Comparison of ENCODE assay signal across 8 mouse cellular contexts in genomic region chr8:94600478-94600877, GRCm38 (mm10). TPM values are rescaled to one million over a fixed set of nuclear protein-coding genes. Genes with fewer than 3 reads are reported as not detected.
DNase-seq lines count a peak whose midpoint lies in the region; ATAC-seq and TF ChIP-seq lines count a peak whose summit lies in the region.

No protein-coding gene starts in this region.

- peak overlapping the region; percentile 97 for H3K4me2 ChIP-seq in lung, embryonic 14.5 days
- H3K4me2 ChIP-seq in embryonic facial prominence, embryonic 13.5 days, result peak overlapping the region; percentile 84
- peak overlapping the region; percentile 81 for H3K4me2 ChIP-seq in intestine, embryonic 15.5 days (replicated peaks)
- peak overlapping the region; percentile 98 for H3K4me2 ChIP-seq in neural tube, embryonic 13.5 days

- 18% methylated on average over 5 of the region's 5 CpGs for WGBS in lung, embryonic 14.5 days
- 24% methylated on average over 5 of the region's 5 CpGs for WGBS in embryonic facial prominence, embryonic 13.5 days
- WGBS in intestine, embryonic 15.5 days, result 17% methylated on average over 5 of the region's 5 CpGs
- WGBS in neural tube, embryonic 13.5 days, result 17% methylated on average over 5 of the region's 5 CpGs

- H3K4me1 ChIP-seq in lung, embryonic 14.5 days (ENCODE audit: insufficient read depth), result peaks cover 12% of the 10 kb centered on the region; the same call in 1 of the 2 replicates
- peaks cover 22% of the 10 kb centered on the region for H3K4me1 ChIP-seq in embryonic facial prominence, embryonic 13.5 days
- peaks cover 10% of the 10 kb centered on the region for H3K4me1 ChIP-seq in intestine, embryonic 15.5 days (replicated peaks)
- peaks cover 42% of the 10 kb centered on the region for H3K4me1 ChIP-seq in neural tube, embryonic 13.5 days (replicated peaks)

- no peaks in the 10 kb centered on the region for H3K36me3 ChIP-seq in lung, embryonic 14.5 days (ENCODE audit: insufficient read depth)
- no peaks in the 10 kb centered on the region for H3K36me3 ChIP-seq in embryonic facial prominence, embryonic 13.5 days
- H3K36me3 ChIP-seq in intestine, embryonic 15.5 days, result no peaks in the 10 kb centered on the region
- H3K36me3 ChIP-seq in neural tube, embryonic 13.5 days, result no peaks in the 10 kb centered on the region

- no peak overlapping the region for H3K27ac ChIP-seq in lung, embryonic 14.5 days (ENCODE audit: low read depth)
- H3K27ac ChIP-seq in embryonic facial prominence, embryonic 13.5 days, result no peak overlapping the region
- H3K27ac ChIP-seq in intestine, embryonic 15.5 days, result no peak overlapping the region
- H3K27ac ChIP-seq in neural tube, embryonic 13.5 days (replicated peaks), result peak overlapping the region; percentile 86

- H3K4me3 ChIP-seq in lung, embryonic 14.5 days (ENCODE audit: low read depth, low read length), result peak overlapping the region; percentile 93
- H3K4me3 ChIP-seq in embryonic facial prominence, embryonic 13.5 days, result peak overlapping the region; percentile 99
- peak overlapping the region; percentile 91 for H3K4me3 ChIP-seq in intestine, embryonic 15.5 days (replicated peaks)
- H3K4me3 ChIP-seq in neural tube, embryonic 13.5 days, result peak overlapping the region; percentile 68

- ATAC-seq in lung, embryonic 14.5 days (ENCODE audit: insufficient read depth), result no peak
- no peak for ATAC-seq in embryonic facial prominence, embryonic 13.5 days (ENCODE audit: insufficient number of reproducible peaks, insufficient read depth, low FRiP score, low TSS enrichment, low read depth)
- no peak for ATAC-seq in intestine, embryonic 15.5 days
- no peak for ATAC-seq in neural tube, embryonic 13.5 days (ENCODE audit: low read depth)

- H3K9ac ChIP-seq in lung, embryonic 14.5 days, result peak overlapping the region; percentile 72
- H3K9ac ChIP-seq in embryonic facial prominence, embryonic 13.5 days, result peak overlapping the region; percentile 89
- peak overlapping the region; percentile 76 for H3K9ac ChIP-seq in intestine, embryonic 15.5 days
- peak overlapping the region; percentile 88 for H3K9ac ChIP-seq in neural tube, embryonic 13.5 days

- no peaks in the 10 kb centered on the region for H3K9me3 ChIP-seq in lung, embryonic 14.5 days (ENCODE audit: low read depth, low read length)
- no peaks in the 10 kb centered on the region for H3K9me3 ChIP-seq in embryonic facial prominence, embryonic 13.5 days
- H3K9me3 ChIP-seq in intestine, embryonic 15.5 days, result no peaks in the 10 kb centered on the region
- H3K9me3 ChIP-seq in neural tube, embryonic 13.5 days, result no peaks in the 10 kb centered on the region

- no peak for TF ChIP-seq CTCF in lung, embryonic 14.5 days (IDR thresholded peaks at IDR 0.05; ENCODE audit: low read depth)

- DNase-seq in lung, embryonic 14.5 days, result peak; percentile 2
- no peak for DNase-seq in lung, postnatal 10 days
- no peak for DNase-seq in cerebellum, postnatal 36 days
- no peak for DNase-seq in frontal cortex, postnatal 25 days (ENCODE audit: low spot score in 2 of 2)
- no peak for DNase-seq in Muller cell, postnatal 12 days (ENCODE audit: inconsistent ontology term)

- H3K27me3 ChIP-seq in lung, embryonic 14.5 days (ENCODE audit: insufficient read depth, low read length), result no peaks in the 10 kb centered on the region
- H3K27me3 ChIP-seq in embryonic facial prominence, embryonic 13.5 days, result no peaks in the 10 kb centered on the region
- H3K27me3 ChIP-seq in intestine, embryonic 15.5 days (replicated peaks), result no peaks in the 10 kb centered on the region
- H3K27me3 ChIP-seq in neural tube, embryonic 13.5 days, result no peaks in the 10 kb centered on the region

RNA-seq across cellular contexts. Expression of gene Rspry1, which starts 1.3 kb away (rescaled TPM):
- 34.2 and 35.0 TPM in 2 replicates for polyA plus RNA-seq in lung, embryonic 14.5 days (2014; fragmentation: Nextera tagmentation; extraction: Ambion mirVana)
- 44.1 and 48.1 TPM in 2 replicates for polyA plus RNA-seq in embryonic facial prominence, embryonic 13.5 days (2015; fragmentation: Nextera tagmentation; extraction: Ambion mirVana)
- polyA plus RNA-seq in intestine, embryonic 15.5 days (2015; fragmentation: Nextera tagmentation; extraction: Ambion mirVana), result 28.1 and 28.3 TPM in 2 replicates
- 54.0 and 54.1 TPM in 2 replicates for polyA plus RNA-seq in neural tube, embryonic 13.5 days (2015; fragmentation: Nextera tagmentation; extraction: Ambion mirVana)

RNA-seq across cellular contexts. Expression of gene Fam192a, which starts 1.3 kb away (rescaled TPM):
- polyA plus RNA-seq in lung, embryonic 14.5 days (2014; fragmentation: Nextera tagmentation; extraction: Ambion mirVana), result 51.2 and 52.0 TPM in 2 replicates
- polyA plus RNA-seq in embryonic facial prominence, embryonic 13.5 days (2015; fragmentation: Nextera tagmentation; extraction: Ambion mirVana), result 77.1 and 85.3 TPM in 2 replicates
- 57.9 and 62.2 TPM in 2 replicates for polyA plus RNA-seq in intestine, embryonic 15.5 days (2015; fragmentation: Nextera tagmentation; extraction: Ambion mirVana)
- polyA plus RNA-seq in neural tube, embryonic 13.5 days (2015; fragmentation: Nextera tagmentation; extraction: Ambion mirVana), result 80.5 and 97.9 TPM in 2 replicates
